Mouse (Mus musculus) forebrain, embryonic 10.5 days (tissue): Measurements from ENCODE around the gene Ttc28. TPM values are rescaled to one million over a fixed set of nuclear protein-coding genes. Genes with fewer than 3 reads are reported as not detected.

Source experiments
- DNase-seq: peaks from one replicate; pipeline ENCODE4 v3.0.0-alpha.2; 2017; ENCODE audit warnings: low spot score; ENCODE audit errors: extremely low spot score
- H3K27ac ChIP-seq: fragments of 300-500 bp; sonication (generic); 2 replicates; pipeline ENCODE4 v1.5.1; 2016; ENCODE audit warnings: mild to moderate bottlenecking
- H3K27me3 ChIP-seq: fragments of 300-500 bp; sonication (generic); 2 replicates; pipeline ENCODE4 v1.6.1; 2016; ENCODE audit warnings: mild to moderate bottlenecking; ENCODE audit not compliant: poor library complexity, severe bottlenecking
- H3K36me3 ChIP-seq: fragments of 300-500 bp; sonication (generic); replicated peaks from 2 replicates; pipeline ENCODE4 v1.6.1; 2016; ENCODE audit warnings: mild to moderate bottlenecking, moderate library complexity
- H3K4me1 ChIP-seq: fragments of 300-500 bp; sonication (generic); 2 replicates; pipeline ENCODE4 v1.6.1; 2016
- H3K4me3 ChIP-seq: fragments of 300-500 bp; sonication (generic); 2 replicates; pipeline ENCODE4 v1.5.1; 2016; ENCODE audit warnings: mild to moderate bottlenecking, moderate library complexity
- H3K9me3 ChIP-seq: fragments of 300-500 bp; sonication (generic); 2 replicates; pipeline ENCODE4 v1.6.1; 2016; ENCODE audit warnings: mild to moderate bottlenecking, moderate library complexity
- WGBS: fragments of 180-500 bp; shearing (Covaris S2); methylation state at CpG from one replicate; pipeline ENCODE4 v1.1.7; 2016; 5-methylcytosine and 5-hydroxymethylcytosine counted together
- polyA plus RNA-seq: library from polyadenylated mRNA; unstranded; fragments of >200 nt; fragmentation: Nextera tagmentation; extraction: Ambion mirVana; gene quantifications from 2 replicates; pipeline ENCODE4 v1.2.1, GENCODE M21; 2016

Ttc28 gene
- polyA plus RNA-seq, 1 experiment from 2014 or later: 9.7 TPM

DNA sequence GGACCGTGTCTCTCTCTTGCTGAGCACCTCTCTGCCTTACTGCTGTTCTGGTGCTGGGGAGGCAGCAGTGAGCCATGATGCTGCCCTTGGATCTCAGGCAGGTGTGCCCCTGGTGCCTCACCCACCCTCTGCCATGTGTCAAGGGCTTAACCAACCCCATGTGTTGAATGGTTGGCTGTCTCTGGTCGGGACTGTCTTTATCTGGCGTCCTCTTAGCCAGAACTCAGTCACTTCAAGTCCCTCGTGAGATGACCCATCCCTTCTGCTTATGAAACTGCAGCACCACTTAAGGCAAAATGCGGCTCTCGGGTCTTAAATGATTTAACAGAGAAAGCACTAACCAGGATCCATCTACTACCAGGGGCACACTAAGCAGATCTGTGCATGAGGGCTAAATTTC lies 283.3 kb downstream of the Ttc28 start:
- DNase-seq: no peak
- no peak overlapping the region for H3K27ac ChIP-seq
- no peaks in the 10 kb centered on the region for H3K9me3 ChIP-seq
- H3K36me3 ChIP-seq: no peaks in the 10 kb centered on the region
- H3K4me1 ChIP-seq: peaks cover 60% of the 10 kb centered on the region
- H3K4me3 ChIP-seq: no peak overlapping the region
- WGBS: 72% methylated on average over 6 of the region's 6 CpGs
- 0 out of 2 replicates have a peak, but pooled peaks cover 9% of the 10 kb centered on the region for H3K27me3 ChIP-seq

DNA sequence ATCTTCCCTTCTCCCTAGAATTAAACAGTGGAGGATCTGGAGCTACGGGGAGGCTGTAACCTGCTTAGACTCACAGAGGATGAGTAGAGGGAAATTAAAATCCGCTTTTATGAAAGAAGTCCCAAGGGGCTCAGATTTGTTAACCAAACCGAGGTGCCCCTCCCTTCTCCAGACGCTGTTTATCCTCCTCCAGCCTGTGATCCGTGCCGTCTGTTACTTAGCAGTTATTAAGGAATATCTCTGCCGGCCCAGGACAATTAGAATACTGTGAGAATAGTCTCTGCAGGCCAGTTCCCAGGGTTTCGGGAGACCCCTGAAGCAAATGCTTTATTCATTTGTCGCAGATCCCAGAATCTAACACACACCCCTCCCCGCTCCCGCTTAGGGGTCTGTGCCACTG lies 283.8 kb downstream of the Ttc28 start:
- Histone ChIP-seq H3K4me1 (peaks cover 60% of the 10 kb centered on the region), H3K4me3 (no peak overlapping the region), H3K9me3 (no peaks in the 10 kb centered on the region), H3K27me3 (0 out of 2 replicates have a peak, but pooled peaks cover 9% of the 10 kb centered on the region), H3K36me3 (no peaks in the 10 kb centered on the region), H3K27ac (peak overlapping the region; percentile 58)
- DNase-seq: no peak
- 53% methylated on average over 11 of the region's 11 CpGs for WGBS

DNA sequence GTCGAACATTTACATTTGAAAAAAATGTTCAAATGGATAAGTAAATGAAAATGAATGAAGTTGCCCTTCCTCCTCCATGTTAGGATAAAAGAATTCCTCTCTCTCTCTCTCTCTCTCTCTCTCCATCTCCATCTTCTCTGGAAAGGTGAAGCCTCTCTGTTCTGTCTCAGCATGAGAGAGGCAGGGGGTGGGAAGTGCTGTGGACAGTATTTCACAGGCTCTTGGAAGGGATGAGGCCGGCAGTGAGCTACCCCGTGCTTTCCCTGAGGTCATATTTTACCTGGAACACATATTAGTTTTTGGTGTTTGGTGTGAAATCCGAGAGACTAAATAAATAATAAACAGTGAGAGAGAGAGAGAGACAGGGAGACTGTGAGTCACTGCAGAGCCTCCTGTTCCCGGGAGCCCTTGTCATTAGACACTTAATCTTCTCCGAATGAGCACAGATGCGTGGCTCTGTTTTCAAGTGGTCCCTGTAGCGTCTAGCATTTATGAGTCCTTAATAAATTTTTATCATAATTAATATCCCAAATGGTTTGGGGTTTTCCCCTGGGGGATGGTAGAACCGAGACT lies 284.8 kb downstream of the Ttc28 start:
- Histone ChIP-seq H3K27ac (no peak overlapping the region), H3K4me1 (peaks cover 54% of the 10 kb centered on the region), H3K27me3 (0 out of 2 replicates have a peak, but pooled peaks cover 9% of the 10 kb centered on the region), H3K9me3 (no peaks in the 10 kb centered on the region), H3K36me3 (no peaks in the 10 kb centered on the region), H3K4me3 (no peak overlapping the region)
- WGBS: 49% methylated on average over 9 of the region's 9 CpGs
- no peak for DNase-seq

DNA sequence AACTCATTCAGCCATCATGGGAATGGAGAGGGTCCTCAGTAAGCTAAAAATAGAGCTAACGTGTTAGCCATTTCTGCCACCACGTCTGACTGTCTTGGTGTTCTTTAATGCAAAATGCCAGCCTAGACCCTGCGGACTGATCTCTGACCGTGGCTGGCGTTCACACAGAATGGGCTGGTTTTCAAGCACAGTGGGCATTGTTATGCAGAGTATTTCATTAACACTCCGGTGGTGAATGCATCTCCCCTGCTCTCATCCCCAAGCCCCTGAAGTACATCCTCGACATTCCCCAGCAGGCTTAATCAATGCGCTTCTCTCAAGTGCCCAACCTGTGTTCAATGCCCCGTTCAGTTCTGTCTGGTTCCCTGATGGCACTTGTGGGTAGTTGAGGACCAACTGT lies 290.8 kb downstream of the Ttc28 start:
- no peak for DNase-seq
- 29% methylated on average over 9 of the region's 9 CpGs for WGBS

DNA sequence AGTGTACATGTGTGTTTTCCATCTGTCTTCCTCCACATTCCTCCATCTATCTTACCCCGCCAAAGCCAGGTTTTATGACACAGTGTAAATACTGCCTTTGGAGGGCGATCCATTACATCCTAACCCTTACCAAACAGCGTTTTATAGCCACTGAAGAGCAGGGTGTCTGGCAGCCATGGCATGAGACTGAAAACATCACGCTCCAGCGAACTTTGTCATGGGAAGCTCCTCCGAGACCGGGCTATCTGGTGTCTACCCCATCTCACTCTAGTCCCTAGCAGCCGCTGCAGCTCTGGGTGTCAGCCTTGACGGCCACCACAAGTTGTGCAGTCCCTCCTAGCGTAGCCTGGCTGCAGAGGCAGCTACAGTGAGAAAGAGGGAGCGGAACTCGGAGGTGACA lies 295.8 kb downstream of the Ttc28 start:
- Histone ChIP-seq H3K27ac (no peak overlapping the region), H3K36me3 (no peaks in the 10 kb centered on the region), H3K4me1 (peaks cover 24% of the 10 kb centered on the region), H3K9me3 (no peaks in the 10 kb centered on the region), H3K27me3 (no peaks in the 10 kb centered on the region), H3K4me3 (no peak overlapping the region)
- WGBS: 84% methylated on average over 12 of the region's 12 CpGs
- no peak for DNase-seq

More for the DNA sequence above, 290.8 kb downstream of the Ttc28 start:
- H3K27ac ChIP-seq: peak overlapping the region; percentile 48; the same call in 1 of the 2 replicates
- no peaks in the 10 kb centered on the region for H3K36me3 ChIP-seq
- no peak overlapping the region for H3K4me3 ChIP-seq
- no peaks in the 10 kb centered on the region for H3K9me3 ChIP-seq
- H3K27me3 ChIP-seq: no peaks in the 10 kb centered on the region
- H3K4me1 ChIP-seq: peaks cover 18% of the 10 kb centered on the region

DNA sequence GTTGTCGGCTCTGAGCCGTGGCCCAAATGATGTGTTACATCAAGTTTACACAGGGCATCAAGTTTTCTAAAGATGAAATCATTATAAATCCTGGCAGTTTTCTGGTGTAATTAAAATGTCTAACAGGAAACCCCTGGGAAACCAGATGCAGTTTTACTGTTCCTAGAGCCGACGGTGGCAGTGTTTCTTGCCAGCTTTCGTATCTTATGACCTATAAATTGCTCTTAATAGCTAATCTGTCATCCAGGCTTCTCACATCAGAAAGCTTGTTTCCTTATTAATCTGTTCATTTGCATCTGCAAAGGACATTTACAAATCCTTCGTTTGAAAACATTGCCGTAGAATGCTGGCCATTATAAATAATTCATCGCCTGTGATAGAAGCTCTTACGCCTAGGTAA lies 296.2 kb downstream of the Ttc28 start:
- no peak overlapping the region for H3K4me3 ChIP-seq
- 93% methylated on average over 9 of the region's 9 CpGs for WGBS
- H3K4me1 ChIP-seq: peaks cover 24% of the 10 kb centered on the region
- no peak for DNase-seq
- no peaks in the 10 kb centered on the region for H3K36me3 ChIP-seq
- no peaks in the 10 kb centered on the region for H3K9me3 ChIP-seq
- H3K27me3 ChIP-seq: no peaks in the 10 kb centered on the region
- no peak overlapping the region for H3K27ac ChIP-seq

DNA sequence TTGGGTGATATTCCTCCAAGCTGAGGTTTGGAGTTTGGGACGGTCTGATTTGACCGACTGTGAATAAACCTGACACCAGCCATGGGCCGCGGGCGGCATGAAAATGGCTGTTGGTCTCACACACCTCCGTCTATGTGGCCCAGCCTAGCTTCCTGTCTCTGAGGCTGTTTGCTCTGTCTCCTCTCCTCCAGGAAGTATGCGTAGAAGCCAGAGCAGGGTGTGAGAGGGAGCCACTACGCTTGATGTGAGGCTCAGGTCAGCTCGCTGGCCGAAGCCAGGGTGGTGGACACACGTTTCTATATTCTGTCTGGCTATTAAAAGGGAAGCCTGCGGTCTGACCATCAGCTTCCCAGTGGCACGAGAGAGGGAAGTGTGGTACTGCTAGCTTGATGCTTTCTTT lies 296.8 kb downstream of the Ttc28 start:
- Histone ChIP-seq H3K36me3 (no peaks in the 10 kb centered on the region), H3K9me3 (no peaks in the 10 kb centered on the region)
- WGBS: 94% methylated on average over 13 of the region's 13 CpGs

DNA sequence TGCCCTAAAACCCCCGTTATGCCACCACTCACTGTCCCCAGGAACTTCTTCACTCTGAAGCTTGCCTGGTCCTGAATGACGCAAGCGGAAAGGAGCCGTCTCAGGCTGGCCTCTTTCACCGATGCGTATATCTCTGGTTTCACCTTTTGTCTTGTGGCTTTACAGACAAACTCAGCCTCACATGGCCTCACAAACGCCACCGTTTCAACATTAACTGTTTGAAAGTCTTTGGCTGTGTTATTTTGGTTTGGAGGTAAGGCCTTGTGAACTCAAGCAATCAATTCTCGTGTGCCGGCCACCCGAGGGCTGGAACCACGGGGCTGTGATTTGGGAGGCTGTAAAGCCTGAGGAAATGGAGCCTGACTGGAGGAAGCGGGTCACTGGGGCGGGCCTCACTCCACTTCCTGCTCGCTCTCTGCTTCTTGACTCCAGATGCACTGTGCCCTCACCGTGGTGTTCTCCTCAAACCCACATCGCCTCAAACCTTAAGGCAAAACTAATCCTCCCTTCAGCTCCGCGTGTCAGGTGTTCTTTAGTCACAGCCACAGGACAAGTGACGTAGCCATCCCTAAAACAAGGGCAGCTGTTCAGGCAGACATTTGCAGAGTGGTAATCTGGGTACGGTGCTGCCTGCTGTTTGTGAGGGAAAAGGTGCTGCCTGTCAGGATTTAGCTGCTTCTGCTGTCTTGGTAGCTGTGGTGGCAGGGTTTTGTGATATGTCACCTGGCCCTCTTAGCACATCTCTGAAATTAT lies 298.9 kb downstream of the Ttc28 start:
- Histone ChIP-seq H3K9me3 (no peaks in the 10 kb centered on the region), H3K36me3 (0 out of 2 replicates have a peak, but pooled peaks cover 1% of the 10 kb centered on the region), H3K27me3 (no peaks in the 10 kb centered on the region), H3K27ac (peak overlapping the region; percentile 61), H3K4me3 (no peak overlapping the region), H3K4me1 (peaks cover 41% of the 10 kb centered on the region)
- 72% methylated on average over 21 of the region's 21 CpGs for WGBS
- no peak for DNase-seq

More for the DNA sequence above, 296.8 kb downstream of the Ttc28 start:
- Histone ChIP-seq H3K4me1 (peaks cover 28% of the 10 kb centered on the region), H3K27ac (no peak overlapping the region), H3K27me3 (no peaks in the 10 kb centered on the region), H3K4me3 (no peak overlapping the region)
- no peak for DNase-seq

DNA sequence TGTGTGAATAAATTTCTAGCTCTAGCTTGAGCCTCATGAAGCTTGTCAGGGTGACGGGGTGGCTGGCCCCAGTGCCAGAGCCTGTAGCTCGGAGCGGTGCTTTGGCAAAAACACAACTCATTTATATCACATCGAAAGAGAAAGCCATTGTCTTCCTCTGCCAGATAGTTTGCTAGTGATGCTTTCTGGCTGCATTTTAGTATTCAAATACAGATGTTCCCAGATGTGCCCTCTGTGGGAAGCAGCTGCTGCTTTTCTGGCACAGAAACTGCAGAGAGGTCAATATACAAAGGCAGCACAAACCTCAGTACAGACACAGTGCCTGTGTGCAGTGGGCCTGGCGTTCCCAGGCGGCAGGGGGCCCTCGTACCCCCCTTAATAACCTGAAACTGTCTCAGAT lies 300.0 kb downstream of the Ttc28 start:
- H3K27me3 ChIP-seq: no peaks in the 10 kb centered on the region
- H3K27ac ChIP-seq: no peak overlapping the region
- no peak overlapping the region for H3K4me3 ChIP-seq
- H3K9me3 ChIP-seq: no peaks in the 10 kb centered on the region
- WGBS: 82% methylated on average over 7 of the region's 7 CpGs
- no peak for DNase-seq
- H3K36me3 ChIP-seq: 0 out of 2 replicates have a peak, but pooled peaks cover 5% of the 10 kb centered on the region
- peaks cover 41% of the 10 kb centered on the region for H3K4me1 ChIP-seq

DNA sequence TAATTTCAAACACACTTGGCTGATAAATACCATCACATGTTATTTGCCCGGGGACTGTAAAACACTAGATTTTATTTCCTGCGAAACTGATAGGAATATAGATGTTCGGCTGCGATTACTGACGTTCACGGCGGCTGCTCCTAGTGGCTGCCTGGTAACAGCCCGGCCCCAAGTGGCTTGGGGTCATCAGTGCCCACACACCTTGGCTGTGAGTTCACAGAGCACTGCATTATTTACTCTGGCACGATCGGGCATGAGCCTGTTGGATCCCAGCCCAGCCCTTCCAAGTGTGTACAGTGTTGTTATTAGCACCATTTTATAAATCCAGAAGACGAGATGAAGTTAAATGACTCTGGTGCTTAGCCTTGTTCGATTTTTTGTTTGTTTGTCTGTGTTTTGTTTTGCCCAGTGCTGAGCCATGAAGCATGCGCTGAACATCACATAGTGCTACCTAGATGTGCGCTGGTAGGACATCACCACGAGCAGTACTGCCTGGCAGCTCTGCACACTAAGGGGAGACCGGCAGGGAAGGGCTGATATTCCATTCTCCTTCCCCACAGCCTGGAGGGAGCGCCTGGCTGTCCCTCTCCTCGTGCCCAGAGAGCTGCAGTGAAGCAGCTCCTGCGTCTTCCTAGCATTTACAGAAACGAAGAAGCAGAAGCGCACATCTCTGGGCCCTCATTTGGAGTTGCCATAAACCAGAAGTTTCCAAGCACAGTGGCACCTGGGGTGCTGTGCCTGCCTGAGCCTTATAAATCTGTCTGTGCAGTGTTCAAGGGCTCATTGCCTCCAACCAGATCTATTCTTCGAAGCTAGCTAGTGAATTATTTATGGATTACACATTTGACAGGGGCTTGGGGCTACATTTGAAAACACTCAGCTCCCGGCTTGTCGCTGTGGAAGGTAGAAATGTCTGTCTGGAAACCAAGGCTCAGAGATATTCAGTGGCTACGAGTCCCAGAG lies 300.8 kb downstream of the Ttc28 start:
- H3K9me3 ChIP-seq: no peaks in the 10 kb centered on the region
- no peak for DNase-seq
- peak overlapping the region; percentile 40 for H3K27ac ChIP-seq
- H3K36me3 ChIP-seq: 0 out of 2 replicates have a peak, but pooled peaks cover 5% of the 10 kb centered on the region
- H3K4me1 ChIP-seq: peaks cover 41% of the 10 kb centered on the region
- 86% methylated on average over 25 of the region's 25 CpGs for WGBS
- no peak overlapping the region for H3K4me3 ChIP-seq
- H3K27me3 ChIP-seq: no peaks in the 10 kb centered on the region

DNA sequence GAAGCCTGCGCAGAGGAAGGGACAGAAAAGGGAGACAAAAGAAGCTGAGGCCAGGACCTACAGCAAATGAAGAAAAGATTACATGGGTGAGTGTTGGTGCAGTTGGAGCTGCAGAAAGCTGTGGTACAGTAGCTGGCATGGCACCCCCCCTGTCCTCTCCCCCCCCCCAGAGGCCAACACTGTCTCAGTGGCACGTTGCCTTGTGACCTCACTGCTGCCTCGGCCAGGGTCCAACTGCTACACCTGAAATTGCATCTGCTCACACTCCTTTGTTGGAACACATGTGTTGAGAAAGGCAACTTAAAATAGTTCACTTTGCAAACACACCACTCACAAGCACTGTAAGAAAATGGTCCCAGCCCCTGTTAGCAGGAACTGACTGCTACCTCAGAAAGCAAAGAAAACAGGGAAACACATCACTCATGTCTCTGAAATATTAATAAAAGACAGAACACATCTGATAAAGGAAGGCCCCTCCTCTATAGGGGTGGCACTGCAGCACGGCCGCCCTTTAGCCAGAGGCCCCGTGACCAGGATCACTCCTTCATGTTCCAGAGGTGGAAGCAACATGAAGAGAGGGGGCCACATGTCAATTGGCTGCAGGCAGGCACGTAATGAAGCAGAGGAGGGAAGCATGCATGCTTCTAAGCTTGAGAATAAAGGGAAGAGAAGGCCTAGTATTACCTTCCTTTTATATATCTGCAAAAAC lies 301.8 kb downstream of the Ttc28 start:
- H3K36me3 ChIP-seq: 0 out of 2 replicates have a peak, but pooled peaks cover 5% of the 10 kb centered on the region
- H3K27me3 ChIP-seq: no peaks in the 10 kb centered on the region
- H3K4me3 ChIP-seq: no peak overlapping the region
- no peaks in the 10 kb centered on the region for H3K9me3 ChIP-seq
- peak overlapping the region; percentile 40 for H3K27ac ChIP-seq
- 87% methylated on average over 7 of the region's 7 CpGs for WGBS
- no peak for DNase-seq
- peaks cover 43% of the 10 kb centered on the region for H3K4me1 ChIP-seq

DNA sequence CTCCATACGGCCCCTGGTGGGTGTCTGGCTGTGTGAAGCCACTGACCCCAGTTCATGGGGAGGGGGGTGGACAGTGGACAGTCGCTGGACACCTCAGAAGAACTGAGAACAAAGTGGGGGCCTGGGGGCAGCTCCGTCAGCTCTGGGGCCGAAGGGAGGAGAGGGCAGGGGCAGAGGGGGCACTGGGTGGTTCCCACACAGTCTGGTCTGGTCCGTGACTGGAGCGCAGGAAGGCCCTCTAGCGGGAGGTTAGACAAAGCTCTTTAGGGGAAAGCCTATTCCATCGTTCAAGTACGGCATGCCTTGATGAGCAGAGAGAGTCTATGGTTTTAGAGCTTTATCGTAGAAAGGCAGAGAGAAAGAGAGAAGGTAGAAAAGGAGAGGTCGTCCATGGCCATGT lies 307.0 kb downstream of the Ttc28 start:
- Histone ChIP-seq H3K27me3 (peaks cover under 1% of the 10 kb centered on the region; the same call in 1 of the 2 replicates), H3K4me3 (no peak overlapping the region), H3K27ac (peak overlapping the region; percentile 60), H3K9me3 (no peaks in the 10 kb centered on the region), H3K36me3 (0 out of 2 replicates have a peak, but pooled peaks cover 5% of the 10 kb centered on the region), H3K4me1 (peaks cover 37% of the 10 kb centered on the region)
- DNase-seq: no peak
- 44% methylated on average over 11 of the region's 11 CpGs for WGBS
